Mouse (Mus musculus) CD8-positive naive resting alpha-beta T cell, adult 2 months (primary cell): ENCODE data around the gene Tmppe.

ENCODE experiments used
- DNase-seq, 2 experiments: peaks; one replicate each; pipeline ENCODE4 v3.0.0; 2022; ENCODE audit warnings: low read depth in 2 of 2, low spot score in 2 of 2

The Tmppe gene

DNA sequence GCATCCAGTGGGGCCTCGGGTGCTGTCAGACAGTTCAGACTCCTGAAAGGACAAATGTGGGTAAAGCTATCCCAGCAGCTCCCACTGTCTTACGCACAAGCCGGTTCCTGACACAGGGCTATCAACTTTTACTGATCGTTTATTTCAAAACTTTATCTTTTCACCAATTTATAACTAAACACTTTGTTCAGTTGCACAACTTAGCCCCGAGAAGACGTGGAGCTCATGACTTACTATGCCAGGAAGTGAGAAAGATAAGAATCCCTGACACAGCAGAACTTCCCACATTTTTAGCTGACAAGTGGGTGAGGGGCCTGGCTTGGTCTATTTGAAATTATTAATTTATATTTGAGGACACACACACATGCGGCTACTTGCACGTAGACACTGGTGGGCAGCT lies 6.2 kb upstream of the Tmppe start:
- no peak for DNase-seq

GRCm38 (mm10) chr9:114395258-114395657 lies 5.6 kb upstream of the Tmppe start:
- DNase-seq: no peak

DNA sequence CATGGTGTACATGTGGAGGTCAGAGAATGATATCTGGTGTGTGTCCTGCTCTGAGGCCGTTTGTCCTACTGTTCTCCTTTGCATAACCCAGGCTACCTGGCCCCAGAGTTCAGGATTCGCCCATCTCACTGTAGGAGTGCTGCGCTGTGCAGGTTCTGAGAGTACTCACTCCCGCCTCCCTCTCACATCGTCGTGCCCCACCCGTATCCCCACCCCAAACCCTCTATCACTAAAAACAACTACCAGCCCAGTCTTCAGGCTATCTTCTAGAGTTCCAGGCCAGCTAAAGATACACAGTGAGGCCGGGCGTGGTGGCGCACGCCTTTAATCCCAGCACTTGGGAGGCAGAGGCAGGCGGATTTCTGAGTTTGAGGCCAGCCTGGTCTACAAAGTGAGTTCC lies 1.2 kb upstream of the Tmppe start:
- DNase-seq: no peak

GRCm38 (mm10) chr9:114400588-114400948 lies 337 bp upstream of the Tmppe start:
- DNase-seq: no peak

GRCm38 (mm10) chr9:114401685-114402080 lies 778 bp downstream of the Tmppe start:
- peak; percentile 20 to 48 for DNase-seq

DNA sequence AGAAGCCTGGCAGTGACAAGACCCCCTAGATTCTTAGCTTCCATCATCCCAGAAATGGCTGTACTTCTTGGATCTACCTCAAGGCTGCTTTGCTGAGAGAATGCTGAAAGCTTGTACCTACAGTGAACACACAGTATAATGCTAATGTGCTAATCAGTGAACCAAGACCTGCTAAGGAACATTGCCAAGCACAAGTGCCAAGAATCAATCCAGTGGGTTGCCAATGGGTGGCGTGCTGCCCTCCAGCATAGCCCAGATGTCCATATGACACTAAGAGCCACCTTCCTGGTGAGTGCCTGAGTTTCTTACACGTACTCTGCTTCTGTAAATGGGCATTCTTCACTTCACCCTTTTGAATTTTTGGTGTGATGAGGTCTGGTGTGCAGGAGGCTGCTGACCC lies 6.8 kb downstream of the Tmppe start:
- DNase-seq: no peak

GRCm38 (mm10) chr9:114410313-114410862 lies 9.5 kb downstream of the Tmppe start:
- DNase-seq: no peak

GRCm38 (mm10) chr9:114411295-114411694 lies 10.4 kb downstream of the Tmppe start:
- no peak for DNase-seq

GRCm38 (mm10) chr9:114412406-114412805 lies 11.5 kb downstream of the Tmppe start:
- no peak for DNase-seq

DNA sequence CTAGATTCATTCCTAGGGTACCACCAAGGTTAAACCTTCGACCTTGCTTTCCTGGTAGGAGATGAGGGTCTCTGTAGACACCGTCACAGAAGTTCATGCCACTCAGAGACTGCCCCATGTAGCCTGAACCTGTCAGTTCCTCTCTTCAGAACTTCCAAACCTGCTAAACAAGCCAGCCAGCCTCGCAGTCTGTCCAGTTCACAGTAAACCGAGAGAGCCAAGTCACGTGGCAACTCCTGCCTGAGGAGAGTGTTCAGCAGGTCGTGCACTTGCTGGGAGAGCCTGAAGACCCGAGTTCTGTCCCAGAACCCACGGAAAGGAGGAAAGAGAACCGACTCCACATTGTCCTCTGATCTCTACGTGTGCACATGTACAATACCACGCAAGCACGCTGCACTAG lies 13.0 kb downstream of the Tmppe start:
- DNase-seq: no peak

GRCm38 (mm10) chr9:114415701-114416100 lies 14.8 kb downstream of the Tmppe start:
- peak; percentile 66 to 67 for DNase-seq

DNA sequence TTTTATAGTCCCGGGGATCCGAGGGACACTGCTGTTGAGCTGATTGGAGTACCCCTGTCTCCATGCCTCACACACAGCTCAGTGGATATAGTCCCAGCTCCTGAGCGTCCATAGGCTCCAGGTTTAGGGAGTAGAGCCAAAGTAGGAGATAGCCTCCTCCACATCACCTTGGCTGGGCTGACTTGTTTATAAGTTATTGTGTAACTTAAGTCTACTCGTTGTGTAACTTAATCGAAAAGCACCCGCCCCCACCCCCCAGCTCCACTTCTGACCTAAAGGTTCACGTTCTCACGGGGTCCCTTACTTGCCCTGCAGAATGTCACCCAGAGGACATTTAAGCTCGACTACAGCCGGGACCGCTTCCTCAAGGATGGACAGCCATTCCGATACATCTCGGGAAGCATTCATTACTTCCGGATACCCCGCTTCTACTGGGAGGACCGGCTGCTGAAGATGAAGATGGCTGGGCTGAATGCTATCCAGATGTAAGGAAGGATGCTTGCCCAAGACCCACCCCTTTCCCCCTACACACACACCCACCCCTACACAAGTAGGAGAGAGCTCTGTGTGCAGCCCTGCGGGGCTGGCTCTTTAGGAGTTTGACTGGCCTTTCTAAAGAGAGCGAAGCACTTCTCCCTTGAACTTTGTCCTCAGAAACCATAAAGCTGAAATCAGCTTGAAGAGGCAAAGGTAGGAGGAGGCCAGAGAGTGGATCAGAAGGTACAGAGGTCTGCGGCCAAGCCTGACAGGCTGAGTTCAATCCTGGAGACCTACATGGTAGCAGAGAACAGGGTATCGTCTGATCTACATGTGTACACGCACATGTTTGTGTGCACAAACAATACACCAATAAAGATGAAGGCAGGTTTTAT lies 16.0 kb downstream of the Tmppe start:
- no peak for DNase-seq

GRCm38 (mm10) chr9:114418187-114418586 lies 17.3 kb downstream of the Tmppe start:
- DNase-seq: peak; percentile 65 to 83

DNA sequence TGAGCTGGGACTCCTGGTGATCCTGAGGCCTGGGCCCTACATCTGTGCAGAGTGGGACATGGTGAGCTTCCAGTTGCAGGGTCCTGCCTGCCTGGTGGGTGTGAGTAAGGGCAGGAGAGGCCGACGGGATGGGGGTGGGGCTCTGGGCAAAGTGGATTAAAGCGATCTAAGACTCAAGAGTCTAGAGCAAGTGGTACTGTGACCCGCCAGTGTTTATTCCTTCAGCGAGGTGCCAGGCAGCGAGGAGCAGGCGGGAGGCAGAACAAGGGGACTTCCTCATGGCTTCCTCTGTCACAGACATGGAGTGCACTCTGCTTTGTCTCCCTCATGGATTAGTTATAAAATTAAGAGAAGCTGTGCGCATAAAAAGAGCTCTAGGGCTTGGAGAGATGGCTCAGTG lies 19.5 kb downstream of the Tmppe start:
- no peak for DNase-seq

DNA sequence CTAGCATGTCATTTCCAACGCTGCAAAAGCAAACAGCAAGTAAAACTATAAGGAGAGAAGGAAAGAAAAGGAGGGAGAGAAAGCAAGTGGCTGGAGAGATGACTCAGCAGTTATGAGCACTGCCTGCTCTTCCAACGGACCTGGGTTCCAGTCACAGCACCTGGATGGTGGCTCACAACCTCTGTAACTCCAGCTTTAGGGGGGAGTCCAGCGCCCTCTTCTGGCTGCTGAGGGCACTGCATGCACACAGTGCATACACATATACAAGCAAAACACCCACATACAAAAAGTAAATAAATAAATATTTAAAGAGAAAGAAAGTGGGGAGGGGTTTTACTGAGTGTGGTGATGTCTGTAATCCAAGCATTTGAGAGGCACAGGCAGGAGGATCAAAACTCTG lies 20.1 kb downstream of the Tmppe start:
- no peak for DNase-seq

GRCm38 (mm10) chr9:114421797-114422196 lies 20.9 kb downstream of the Tmppe start:
- DNase-seq: peak in 1 of 2 experiments; percentile 23

GRCm38 (mm10) chr9:114425576-114425975 lies 24.7 kb downstream of the Tmppe start:
- DNase-seq: no peak

DNA sequence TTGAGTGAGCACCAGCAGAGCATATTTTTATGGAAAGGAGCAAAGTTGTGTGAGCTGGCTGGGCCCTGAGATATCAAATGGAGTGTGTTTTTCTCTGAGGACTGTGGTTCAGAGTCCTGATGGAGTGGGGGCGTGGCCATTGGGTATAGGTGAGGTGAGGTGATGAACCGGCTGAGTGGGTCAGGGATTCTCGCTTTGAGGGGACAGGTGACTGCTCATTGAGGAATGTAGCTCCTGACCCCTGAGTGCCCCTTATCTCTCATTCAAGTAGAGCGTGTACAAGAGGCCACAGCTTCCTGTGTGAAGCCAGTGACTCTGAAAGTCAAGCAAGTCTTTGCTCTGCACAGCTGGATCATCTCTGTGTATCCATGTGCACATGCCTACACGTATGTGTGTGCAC lies 25.3 kb downstream of the Tmppe start:
- no peak for DNase-seq

DNA sequence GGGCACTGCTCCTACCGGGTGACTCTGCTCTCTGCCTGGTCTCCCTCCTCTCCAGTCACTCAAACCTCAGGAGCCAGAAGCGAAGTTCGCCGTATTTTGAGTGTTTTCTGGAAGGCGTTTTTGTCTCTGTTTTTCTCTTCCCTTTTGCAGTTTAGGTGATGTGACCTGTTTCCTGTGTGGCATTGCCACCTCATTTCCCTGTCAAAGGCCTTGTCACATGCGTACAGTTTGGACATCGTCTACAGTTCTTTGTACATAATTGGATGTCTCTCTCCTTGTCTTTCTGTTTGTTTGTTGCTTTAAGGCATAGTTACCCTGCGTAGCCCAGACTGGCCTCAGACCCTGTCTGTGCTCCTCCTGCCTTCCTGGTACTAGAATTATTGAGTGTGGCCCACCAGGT lies 26.5 kb downstream of the Tmppe start:
- no peak for DNase-seq

DNA sequence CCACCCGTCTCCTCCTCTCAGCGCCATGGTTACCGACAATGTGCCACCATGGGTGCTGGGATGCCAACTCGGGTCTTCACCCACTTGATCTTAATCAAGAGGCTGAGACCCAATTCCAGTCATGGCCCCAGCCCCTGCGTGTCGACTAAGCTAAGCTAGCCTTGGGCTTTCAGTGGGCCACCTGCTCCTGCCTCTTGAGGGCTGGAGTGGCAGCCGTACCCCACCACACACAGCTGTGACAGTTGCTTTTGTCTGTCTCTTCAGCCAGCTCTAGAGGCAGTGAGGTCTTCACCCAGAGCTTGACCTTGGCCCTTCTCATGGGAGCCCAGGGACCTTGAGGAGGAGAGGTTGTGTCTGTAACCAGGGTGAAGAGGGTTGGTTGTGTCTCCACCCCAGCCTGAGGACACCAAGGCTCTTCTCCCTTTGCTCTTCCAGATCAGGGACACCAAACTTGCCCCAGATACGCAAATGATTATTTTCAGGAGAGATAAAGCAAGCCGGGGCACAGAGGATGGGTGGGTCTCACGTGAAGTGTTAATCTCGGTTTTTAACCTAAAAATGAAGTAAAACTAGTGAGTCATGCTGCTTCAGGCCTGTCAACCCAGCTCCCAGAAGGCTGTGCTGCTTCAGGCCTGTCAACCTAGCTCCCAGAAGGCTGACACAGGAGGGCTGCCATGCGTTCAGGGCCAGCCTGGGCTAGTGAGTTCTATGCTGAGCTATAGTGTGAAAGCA lies 27.4 kb downstream of the Tmppe start:
- no peak for DNase-seq

DNA sequence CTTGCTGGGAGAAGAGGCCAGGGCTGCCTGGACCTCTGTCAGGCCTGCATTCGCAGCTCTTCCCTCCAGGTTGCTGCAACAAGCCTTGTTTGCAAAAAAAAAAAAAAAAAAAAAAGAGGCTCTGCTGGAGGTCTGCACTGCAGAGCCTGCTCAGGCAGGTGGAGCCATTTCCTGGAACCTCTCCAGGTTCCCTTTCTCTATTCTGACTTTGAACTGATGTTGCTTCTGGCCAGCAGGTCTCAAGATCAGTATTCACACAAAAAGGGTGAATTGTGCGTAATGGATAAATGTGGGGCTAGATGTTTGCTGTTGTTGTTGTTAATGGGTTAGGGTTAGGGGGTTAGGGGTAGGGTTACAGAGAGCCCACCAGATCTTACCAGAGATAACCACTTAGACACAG lies 34.8 kb downstream of the Tmppe start:
- DNase-seq: no peak

GRCm38 (mm10) chr9:114440548-114440947 lies 39.6 kb downstream of the Tmppe start:
- peak; percentile 44 to 58 for DNase-seq
